Mouse (Mus musculus) embryonic fibroblast, embryonic 13.5 days (primary cell): ENCODE measurements around the gene Rnase12. TPM values are rescaled to one million over a fixed set of nuclear protein-coding genes. Genes with fewer than 3 reads are reported as not detected.
"Not testable (repeated sequence)": the region's sequence is repeated elsewhere in the genome, so short reads cannot be mapped to it uniquely, and the experiment has no call there.

Source experiments
- H3K27ac ChIP-seq: 2 replicates; pipeline ENCODE4 v1.5.1; 2012; ENCODE audit warnings: low read length, control low read depth, inconsistent platforms; ENCODE audit not compliant: insufficient read depth
- H3K4me1 ChIP-seq: 2 replicates; pipeline ENCODE4 v1.6.1; 2011; ENCODE audit warnings: low read length; ENCODE audit not compliant: control insufficient read depth, insufficient read depth
- H3K4me3 ChIP-seq: 2 replicates; pipeline ENCODE4 v1.5.1; 2011; ENCODE audit warnings: mild to moderate bottlenecking, control low read depth, low read length; ENCODE audit not compliant: insufficient read depth
- CTCF ChIP-seq: IDR thresholded peaks from 2 replicates; pipeline ENCODE4 v1.5.1; 2011; ENCODE audit warnings: mild to moderate bottlenecking, control low read depth, low read length, moderate library complexity, borderline replicate concordance; ENCODE audit not compliant: insufficient read depth
- POLR2A ChIP-seq: IDR thresholded peaks from 2 replicates; pipeline ENCODE4 v1.6.1; 2011; ENCODE audit warnings: low read depth, mild to moderate bottlenecking, control low read depth, low read length, moderate library complexity
- polyA plus RNA-seq: library from polyadenylated mRNA; stranded (reverse); fragments of >200 nt; gene quantifications from 2 replicates; pipeline ENCODE4 v1.2.4, GENCODE M21; 2011; ENCODE audit warnings: low read depth; ENCODE audit not compliant: missing spikeins, insufficient read length

Rnase12 gene
- polyA plus RNA-seq: not detected in 2 replicates

- no peak for TF ChIP-seq CTCF
- no peak for TF ChIP-seq POLR2A
- no peak within 1 kb of the TSS for H3K27ac ChIP-seq
Observed at GRCm38 (mm10) chr14:51057401-51057831, at the start of gene Rnase12. Gene Rnase12 (minus strand): TSS chr14:51057661.

GRCm38 (mm10) chr14:51106449-51106967, 49.0 kb upstream of the Rnase12 start:
- H3K4me1 ChIP-seq: no peaks in the 10 kb centered on the region

More at GRCm38 (mm10) chr14:51057401-51057831, at the start of gene Rnase12:
- Histone ChIP-seq H3K4me3 (no peak within 1 kb of the TSS), H3K4me1 (no peaks in the 10 kb centered on the region)

GRCm38 (mm10) chr14:51104366-51104765, 46.9 kb upstream of the Rnase12 start:
- TF ChIP-seq POLR2A (no peak), CTCF (no peak)
- Histone ChIP-seq H3K4me1 (no peaks in the 10 kb centered on the region), H3K4me3 (no peak overlapping the region), H3K27ac (no peak overlapping the region)

More at GRCm38 (mm10) chr14:51106449-51106967, 49.0 kb upstream of the Rnase12 start:
- no peak overlapping the region for H3K27ac ChIP-seq
- TF ChIP-seq CTCF: no peak
- TF ChIP-seq POLR2A: no peak
- no peak overlapping the region for H3K4me3 ChIP-seq

- Histone ChIP-seq H3K4me1 (no peaks in the 10 kb centered on the region), H3K4me3 (no peak overlapping the region), H3K27ac (no peak overlapping the region)
- TF ChIP-seq POLR2A (no peak), CTCF (peak; percentile 77; the same call in 1 of the 2 replicates)
Observed at GRCm38 (mm10) chr14:51103217-51103616, 45.8 kb upstream of the Rnase12 start.

- Histone ChIP-seq H3K4me1 (no peaks in the 10 kb centered on the region), H3K4me3 (no peak overlapping the region), H3K27ac (no peak overlapping the region)
- TF ChIP-seq POLR2A (no peak), CTCF (no peak)
Observed at GRCm38 (mm10) chr14:51101284-51101683, 43.8 kb upstream of the Rnase12 start.

- Histone ChIP-seq H3K4me1 (peaks cover 5% of the 10 kb centered on the region; the same call in 1 of the 2 replicates), H3K4me3 (no peak overlapping the region), H3K27ac (no peak overlapping the region)
- no peak for TF ChIP-seq POLR2A
- TF ChIP-seq CTCF: no peak
Observed at GRCm38 (mm10) chr14:51098921-51099320, 41.5 kb upstream of the Rnase12 start.

- H3K4me1 ChIP-seq, H3K4me3 ChIP-seq: not testable (repeated sequence)
Observed at GRCm38 (mm10) chr14:51098300-51098699, 40.8 kb upstream of the Rnase12 start.

GRCm38 (mm10) chr14:51095736-51096524, 38.5 kb upstream of the Rnase12 start:
- Histone ChIP-seq H3K27ac (no peak overlapping the region), H3K4me1 (peaks cover 5% of the 10 kb centered on the region; the same call in 1 of the 2 replicates), H3K4me3 (no peak overlapping the region)
- TF ChIP-seq POLR2A (no peak), CTCF (no peak)

More at GRCm38 (mm10) chr14:51098300-51098699, 40.8 kb upstream of the Rnase12 start:
- not testable (repeated sequence) for H3K27ac ChIP-seq

- no peak for TF ChIP-seq POLR2A
- no peak for TF ChIP-seq CTCF
- no peak overlapping the region for H3K27ac ChIP-seq
- H3K4me1 ChIP-seq: peaks cover 5% of the 10 kb centered on the region; the same call in 1 of the 2 replicates
- H3K4me3 ChIP-seq: no peak overlapping the region
Observed at GRCm38 (mm10) chr14:51094921-51095320, 37.5 kb upstream of the Rnase12 start.

GRCm38 (mm10) chr14:51094096-51094875, 36.8 kb upstream of the Rnase12 start:
- Histone ChIP-seq H3K4me1 (peaks cover 5% of the 10 kb centered on the region; the same call in 1 of the 2 replicates), H3K4me3 (no peak overlapping the region), H3K27ac (peak overlapping the region; percentile 11)
- TF ChIP-seq CTCF (no peak), POLR2A (no peak)
